ENCODE assay signal across 23 mouse cellular contexts in the genomic region with DNA sequence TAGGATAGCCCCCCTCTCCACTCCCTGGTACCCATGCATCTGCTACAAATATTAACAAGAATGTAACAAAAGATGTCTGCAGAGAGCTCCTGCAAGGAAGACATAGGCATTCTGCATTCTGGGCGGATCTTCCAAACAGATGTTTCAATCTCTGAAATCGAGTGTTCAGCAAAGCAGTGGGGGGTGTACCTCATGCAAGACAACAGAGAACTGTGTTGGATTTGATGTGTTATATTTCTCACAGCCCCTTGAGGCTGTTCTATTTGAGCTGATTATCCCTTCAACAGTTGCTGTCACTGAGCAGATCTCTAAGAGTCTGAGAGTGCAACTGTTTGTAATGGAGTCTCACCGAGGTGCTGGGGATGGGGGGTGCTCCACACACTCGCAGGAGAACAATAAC. TPM values are rescaled to one million over a fixed set of nuclear protein-coding genes. Genes with fewer than 3 reads are reported as not detected.
DNase-seq lines count a peak whose midpoint lies in the region; ATAC-seq and TF ChIP-seq lines count a peak whose summit lies in the region.
"Had no signal": no experiment of that assay in that cellular context is flagged by ENCODE, and none has a peak within 500 bp of the region (broad histone marks: within the 10 kb centered on the region; RNA-seq: fewer than 3 reads in every experiment).

No protein-coding gene starts in this region.

- 56% methylated on average over 4 of the region's 4 CpGs for WGBS in heart, postnatal 0 days
- WGBS in kidney, postnatal 0 days, result 34% methylated on average over 4 of the region's 4 CpGs

- H3K9me3 ChIP-seq in heart, postnatal 0 days (replicated peaks; ENCODE audit: control insufficient read depth, low read length), result no peaks in the 10 kb centered on the region
- H3K9me3 ChIP-seq in kidney, postnatal 0 days (replicated peaks; ENCODE audit: low read length), result no peaks in the 10 kb centered on the region
- H3K9me3 ChIP-seq: embryonic facial prominence, embryonic 12.5 days; heart, embryonic 15.5 days; liver, embryonic 12.5 days; midbrain, embryonic 12.5 days had no signal

- no peaks in the 10 kb centered on the region for H3K27me3 ChIP-seq in heart, postnatal 0 days (ENCODE audit: control insufficient read depth, insufficient read depth, low read length)
- no peaks in the 10 kb centered on the region for H3K27me3 ChIP-seq in kidney, postnatal 0 days (ENCODE audit: insufficient read depth, low read length)
- H3K27me3 ChIP-seq: embryonic facial prominence, embryonic 12.5 days; heart, embryonic 15.5 days; liver, embryonic 12.5 days; midbrain, embryonic 12.5 days had no signal

- no peak for ATAC-seq in heart, postnatal 0 days (ENCODE audit: insufficient read depth, low read depth)
- ATAC-seq in kidney, postnatal 0 days (replicated peaks; ENCODE audit: low FRiP score, low read depth), result no peak
- ATAC-seq: liver, embryonic 12.5 days had no signal

- TF ChIP-seq EP300 in heart, postnatal 0 days (IDR thresholded peaks at IDR 0.05; ENCODE audit: low read depth), result no peak

- H3K27ac ChIP-seq in heart, postnatal 0 days (ENCODE audit: low read depth), result peak overlapping the region; percentile 30; the same call in 1 of the 2 replicates
- H3K27ac ChIP-seq in kidney, postnatal 0 days, result no peak overlapping the region
- H3K27ac ChIP-seq: embryonic facial prominence, embryonic 12.5 days; heart, adult 2 months; heart, embryonic 15.5 days; hindbrain, embryonic 14.5 days; liver, embryonic 12.5 days; midbrain, embryonic 12.5 days had no signal

- peaks cover 49% of the 10 kb centered on the region for H3K4me1 ChIP-seq in heart, postnatal 0 days (ENCODE audit: control insufficient read depth, insufficient read depth)
- H3K4me1 ChIP-seq in kidney, postnatal 0 days (replicated peaks; ENCODE audit: insufficient read depth, low read length), result no peaks in the 10 kb centered on the region
- H3K4me1 ChIP-seq: midbrain, embryonic 12.5 days had no signal

- no peak overlapping the region for H3K9ac ChIP-seq in heart, postnatal 0 days (replicated peaks; ENCODE audit: low read depth, low read length)
- H3K9ac ChIP-seq in kidney, postnatal 0 days (ENCODE audit: low read depth, low read length), result no peak overlapping the region
- H3K9ac ChIP-seq: embryonic facial prominence, embryonic 12.5 days; heart, embryonic 15.5 days; hindbrain, embryonic 14.5 days; liver, embryonic 12.5 days; midbrain, embryonic 12.5 days had no signal

- no peak for DNase-seq in heart, postnatal 0 days (ENCODE audit: low spot score)
- DNase-seq in heart, postnatal 4 days, result no peak
- DNase-seq in kidney, postnatal 0 days (ENCODE audit: low spot score), result peak; percentile 42
- DNase-seq in kidney, adult 8-10 months, result no peak
- peak; percentile 31 for DNase-seq in R1 (ENCODE audit: low read depth, low spot score)
- DNase-seq in brain, embryonic 14.5 days (ENCODE audit: low read depth), result peak; percentile 66
- no peak for DNase-seq in right cerebral cortex, adult 2 months (ENCODE audit: low spot score in 2 of 2)
- DNase-seq: adrenal gland, adult 8-10 months; cerebellum, adult 9-11 months; gastrocnemius, postnatal 14 days; heart, adult 2 months; kidney, adult 11 months; kidney, postnatal 4 days; layer of hippocampus, adult 9-11 months; lung, adult 2 months; lung, postnatal 4 days; spleen, adult 18-20 months; thymus, postnatal 25 days had no signal

- H3K4me3 ChIP-seq in heart, postnatal 0 days (ENCODE audit: low read depth, low read length), result no peak overlapping the region
- no peak overlapping the region for H3K4me3 ChIP-seq in kidney, postnatal 0 days (replicated peaks; ENCODE audit: low read depth, low read length)
- H3K4me3 ChIP-seq: embryonic facial prominence, embryonic 12.5 days; heart, adult 2 months; heart, embryonic 15.5 days; liver, embryonic 12.5 days; midbrain, embryonic 12.5 days had no signal

- no peaks in the 10 kb centered on the region for H3K36me3 ChIP-seq in heart, postnatal 0 days (replicated peaks; ENCODE audit: control insufficient read depth, insufficient read depth, low read length)
- H3K36me3 ChIP-seq in kidney, postnatal 0 days (ENCODE audit: insufficient read depth, low read length), result no peaks in the 10 kb centered on the region
- H3K36me3 ChIP-seq: embryonic facial prominence, embryonic 12.5 days; heart, embryonic 15.5 days; liver, embryonic 12.5 days; midbrain, embryonic 12.5 days had no signal

- no peak for TF ChIP-seq POLR2A in brain, embryonic 14.5 days (IDR thresholded peaks at IDR 0.05; ENCODE audit: borderline replicate concordance, extremely low read depth, insufficient read depth, insufficient read length, poor library complexity, severe bottlenecking)

- no peak overlapping the region for H3K4me2 ChIP-seq in heart, postnatal 0 days (ENCODE audit: low read depth, low read length)
- H3K4me2 ChIP-seq in kidney, postnatal 0 days (ENCODE audit: low read length), result no peak overlapping the region
- H3K4me2 ChIP-seq: embryonic facial prominence, embryonic 12.5 days; heart, embryonic 15.5 days; hindbrain, embryonic 14.5 days; liver, embryonic 12.5 days; midbrain, embryonic 12.5 days had no signal

- TF ChIP-seq CTCF in heart, postnatal 0 days (IDR thresholded peaks at IDR 0.05; ENCODE audit: low read depth), result no peak
- TF ChIP-seq CTCF in kidney, postnatal 0 days (IDR thresholded peaks at IDR 0.05; ENCODE audit: low read depth), result no peak
- TF ChIP-seq CTCF in brain, embryonic 14.5 days (IDR thresholded peaks at IDR 0.05; ENCODE audit: borderline replicate concordance, extremely low read depth, insufficient read depth, insufficient read length), result no peak

RNA-seq across cellular contexts. Expression of a gene that starts 37.3 kb away (rescaled TPM):
- total RNA-seq in heart, postnatal 0 days (2014; rRNA removed; ENCODE audit: low replicate concordance), result 48.7 and 81.8 TPM in 2 replicates
- polyA plus RNA-seq in heart, postnatal 0 days (2015; fragmentation: Nextera tagmentation; extraction: Ambion mirVana), result 29.8 and 36.7 TPM in 2 replicates
- 100 to 1,000 TPM; 110 to 116 TPM for total RNA-seq in heart, postnatal 4 days (2021)
- polyA plus RNA-seq in kidney, postnatal 0 days (2015; fragmentation: Nextera tagmentation; extraction: Ambion mirVana), result 11.2 and 13.1 TPM in 2 replicates
- 15.1 and 24.8 TPM in 2 replicates for polyA plus RNA-seq in brain, embryonic 14.5 days (2012; rRNA removed)

Comparison
In these comparisons a context has a peak if more than half of its experiments do, and no peak if none do; other contexts are left out.
1. DNase-seq: peak in kidney, postnatal 0 days (single experiment), R1 (single experiment) and brain, embryonic 14.5 days (single experiment); none in heart, postnatal 0 days (single experiment), heart, postnatal 4 days (single experiment), kidney, adult 8-10 months (0 of 2) and right cerebral cortex, adult 2 months (0 of 2).